Mouse (Mus musculus) hindbrain, embryonic 15.5 days (tissue): Measurements from ENCODE around the gene Rpl11. TPM values are rescaled to one million over a fixed set of nuclear protein-coding genes. Genes with fewer than 3 reads are reported as not detected.

ENCODE experiments used
- ATAC-seq: fragments of 200-750 bp; cut with Nextera tagmentation; 2 replicates; pipeline ENCODE4 v1.8.0; 2017; ENCODE audit warnings: low read depth, moderate number of reproducible peaks, moderate TSS enrichment; ENCODE audit not compliant: low FRiP score
- H3K27ac ChIP-seq: fragments of 300-500 bp; sonication (generic); replicated peaks from 2 replicates; pipeline ENCODE4 v1.5.1; 2015; ENCODE audit warnings: mild to moderate bottlenecking, inconsistent platforms
- H3K27me3 ChIP-seq: fragments of 300-500 bp; sonication (generic); 2 replicates; pipeline ENCODE4 v1.6.1; 2015; ENCODE audit warnings: control low read depth, inconsistent platforms
- H3K36me3 ChIP-seq: fragments of 300-500 bp; sonication (generic); 2 replicates; pipeline ENCODE4 v1.6.1; 2015; ENCODE audit warnings: control low read depth, inconsistent platforms
- H3K4me1 ChIP-seq: fragments of 300-500 bp; sonication (generic); replicated peaks from 2 replicates; pipeline ENCODE4 v1.6.1; 2015; ENCODE audit warnings: control low read depth, inconsistent platforms
- H3K4me2 ChIP-seq: fragments of 300-500 bp; sonication (generic); 2 replicates; pipeline ENCODE4 v1.6.1; 2015; ENCODE audit warnings: moderate library complexity, mild to moderate bottlenecking, inconsistent platforms
- H3K4me3 ChIP-seq: fragments of 300-500 bp; sonication (generic); 2 replicates; pipeline ENCODE4 v1.5.1; 2015; ENCODE audit warnings: mild to moderate bottlenecking, inconsistent platforms
- H3K9ac ChIP-seq: fragments of 300-500 bp; sonication (generic); 2 replicates; pipeline ENCODE4 v1.6.1; 2015; ENCODE audit warnings: inconsistent platforms
- H3K9me3 ChIP-seq: fragments of 300-500 bp; sonication (generic); 2 replicates; pipeline ENCODE4 v1.6.1; 2016; ENCODE audit warnings: control low read depth, inconsistent platforms
- WGBS: fragments of 180-500 bp; shearing (Covaris S2); methylation state at CpG from one replicate; pipeline ENCODE4 v1.1.7; 2015; 5-methylcytosine and 5-hydroxymethylcytosine counted together
- polyA plus RNA-seq: library from polyadenylated mRNA; unstranded; fragments of >200 nt; fragmentation: Nextera tagmentation; extraction: Ambion mirVana; gene quantifications from 2 replicates; pipeline ENCODE4 v1.2.1, GENCODE M21; 2015

Gene Rpl11
- polyA plus RNA-seq, 1 experiment from 2014 or later, result 257 TPM

GRCm38 (mm10) chr4:136010586-136010985 lies 42.6 kb downstream of the Rpl11 start:
- no peaks in the 10 kb centered on the region for H3K27me3 ChIP-seq
- 93% methylated on average over 4 of the region's 4 CpGs for WGBS
- H3K4me2 ChIP-seq, result no peak overlapping the region
- no peak overlapping the region for H3K27ac ChIP-seq
- no peak overlapping the region for H3K4me3 ChIP-seq
- ATAC-seq, result no peak
- no peak overlapping the region for H3K9ac ChIP-seq
- H3K9me3 ChIP-seq, result no peaks in the 10 kb centered on the region
- peaks cover 69% of the 10 kb centered on the region for H3K36me3 ChIP-seq
- no peaks in the 10 kb centered on the region for H3K4me1 ChIP-seq

GRCm38 (mm10) chr4:136008782-136009447 lies 44.3 kb downstream of the Rpl11 start:
- WGBS, result 87% methylated on average over 8 of the region's 8 CpGs
- Histone ChIP-seq H3K4me3 (no peak overlapping the region), H3K9ac (no peak overlapping the region), H3K27me3 (no peaks in the 10 kb centered on the region), H3K4me2 (no peak overlapping the region), H3K36me3 (peaks cover 84% of the 10 kb centered on the region), H3K27ac (no peak overlapping the region), H3K4me1 (no peaks in the 10 kb centered on the region), H3K9me3 (no peaks in the 10 kb centered on the region)
- no peak for ATAC-seq

GRCm38 (mm10) chr4:136006821-136007220 lies 46.4 kb downstream of the Rpl11 start:
- H3K36me3 ChIP-seq, result peaks cover 88% of the 10 kb centered on the region
- no peak overlapping the region for H3K4me2 ChIP-seq
- WGBS, result 96% methylated on average over 3 of the region's 3 CpGs
- H3K9ac ChIP-seq, result no peak overlapping the region
- no peaks in the 10 kb centered on the region for H3K27me3 ChIP-seq
- H3K9me3 ChIP-seq, result no peaks in the 10 kb centered on the region
- H3K4me3 ChIP-seq, result no peak overlapping the region
- ATAC-seq, result no peak
- H3K27ac ChIP-seq, result no peak overlapping the region
- no peaks in the 10 kb centered on the region for H3K4me1 ChIP-seq

GRCm38 (mm10) chr4:136004921-136005320 lies 48.3 kb downstream of the Rpl11 start:
- Histone ChIP-seq H3K27ac (no peak overlapping the region), H3K4me3 (no peak overlapping the region), H3K9ac (no peak overlapping the region), H3K9me3 (no peaks in the 10 kb centered on the region), H3K36me3 (peaks cover 76% of the 10 kb centered on the region), H3K27me3 (no peaks in the 10 kb centered on the region), H3K4me1 (no peaks in the 10 kb centered on the region), H3K4me2 (no peak overlapping the region)
- 89% methylated on average over 2 of the region's 2 CpGs for WGBS
- no peak for ATAC-seq

- Histone ChIP-seq H3K9me3 (no peaks in the 10 kb centered on the region), H3K4me2 (no peak overlapping the region), H3K27ac (no peak overlapping the region), H3K27me3 (no peaks in the 10 kb centered on the region), H3K4me3 (no peak overlapping the region), H3K4me1 (no peaks in the 10 kb centered on the region), H3K36me3 (peaks cover 69% of the 10 kb centered on the region), H3K9ac (no peak overlapping the region)
- ATAC-seq, result no peak
- WGBS, result 86% methylated on average over 5 of the region's 5 CpGs
Measured at GRCm38 (mm10) chr4:136004107-136004675, 49.0 kb downstream of the Rpl11 start.

GRCm38 (mm10) chr4:135995118-135995517 lies 58.1 kb downstream of the Rpl11 start:
- Histone ChIP-seq H3K4me2 (no peak overlapping the region), H3K27me3 (no peaks in the 10 kb centered on the region), H3K9ac (no peak overlapping the region), H3K9me3 (no peaks in the 10 kb centered on the region), H3K4me3 (no peak overlapping the region), H3K4me1 (no peaks in the 10 kb centered on the region), H3K36me3 (no peaks in the 10 kb centered on the region), H3K27ac (no peak overlapping the region)
- no peak for ATAC-seq
- 90% methylated on average over 4 of the region's 4 CpGs for WGBS

- ATAC-seq, result no peak
- WGBS, result 96% methylated on average over 6 of the region's 6 CpGs
- H3K27ac ChIP-seq, result no peak overlapping the region
- no peaks in the 10 kb centered on the region for H3K9me3 ChIP-seq
- H3K36me3 ChIP-seq, result no peaks in the 10 kb centered on the region
- no peak overlapping the region for H3K4me3 ChIP-seq
- no peaks in the 10 kb centered on the region for H3K27me3 ChIP-seq
- H3K4me1 ChIP-seq, result no peaks in the 10 kb centered on the region
- no peak overlapping the region for H3K4me2 ChIP-seq
- no peak overlapping the region for H3K9ac ChIP-seq
Measured at GRCm38 (mm10) chr4:135993941-135994340, 59.3 kb downstream of the Rpl11 start.

- ATAC-seq, result no peak
- Histone ChIP-seq H3K9ac (peak overlapping the region; percentile 98), H3K4me3 (peak overlapping the region; percentile 98), H3K4me2 (peak overlapping the region; percentile 97), H3K9me3 (no peaks in the 10 kb centered on the region), H3K27me3 (no peaks in the 10 kb centered on the region), H3K27ac (peak overlapping the region; percentile 92), H3K36me3 (peaks cover 14% of the 10 kb centered on the region; the same call in 1 of the 2 replicates), H3K4me1 (peaks cover 23% of the 10 kb centered on the region)
- 69% methylated on average over 9 of the region's 9 CpGs for WGBS
Measured at GRCm38 (mm10) chr4:135987714-135988113, 65.5 kb downstream of the Rpl11 start.

GRCm38 (mm10) chr4:135986943-135987710 lies 66.1 kb downstream of the Rpl11 start, which contains the start of gene Pithd1:
TSS of gene Pithd1 (minus strand) at chr4:135987264.
- 1% methylated on average over 80 of the region's 81 CpGs for WGBS
- Histone ChIP-seq H3K9ac (peak within 1 kb of the TSS; percentile 98), H3K27ac (peak within 1 kb of the TSS; percentile 92), H3K4me3 (peak within 1 kb of the TSS; percentile 98), H3K27me3 (no peaks in the 10 kb centered on the region), H3K9me3 (no peaks in the 10 kb centered on the region), H3K4me2 (peak within 1 kb of the TSS; percentile 97), H3K36me3 (peaks cover 14% of the 10 kb centered on the region; the same call in 1 of the 2 replicates), H3K4me1 (peaks cover 23% of the 10 kb centered on the region)
- ATAC-seq, result peak; percentile 93

GRCm38 (mm10) chr4:135986301-135986942 lies 66.8 kb downstream of the Rpl11 start:
- Histone ChIP-seq H3K4me1 (peaks cover 23% of the 10 kb centered on the region), H3K4me3 (peak overlapping the region; percentile 98), H3K36me3 (peaks cover 14% of the 10 kb centered on the region; the same call in 1 of the 2 replicates), H3K9ac (peak overlapping the region; percentile 98), H3K9me3 (no peaks in the 10 kb centered on the region), H3K4me2 (peak overlapping the region; percentile 97), H3K27ac (peak overlapping the region; percentile 92), H3K27me3 (no peaks in the 10 kb centered on the region)
- ATAC-seq, result peak; percentile 5; the same call in 1 of the 2 replicates
- WGBS, result 7% methylated on average over 22 of the region's 23 CpGs

- 94% methylated on average over 7 of the region's 7 CpGs for WGBS
- Histone ChIP-seq H3K9ac (no peak overlapping the region), H3K36me3 (peaks cover 17% of the 10 kb centered on the region), H3K4me3 (peak overlapping the region; percentile 98), H3K27me3 (no peaks in the 10 kb centered on the region), H3K4me1 (peaks cover 23% of the 10 kb centered on the region), H3K4me2 (peak overlapping the region; percentile 97), H3K27ac (no peak overlapping the region), H3K9me3 (no peaks in the 10 kb centered on the region)
- ATAC-seq, result no peak
Measured at GRCm38 (mm10) chr4:135985769-135986168, 67.5 kb downstream of the Rpl11 start.
